ENCODE assay signal across 8 mouse cellular contexts in the genomic region with DNA sequence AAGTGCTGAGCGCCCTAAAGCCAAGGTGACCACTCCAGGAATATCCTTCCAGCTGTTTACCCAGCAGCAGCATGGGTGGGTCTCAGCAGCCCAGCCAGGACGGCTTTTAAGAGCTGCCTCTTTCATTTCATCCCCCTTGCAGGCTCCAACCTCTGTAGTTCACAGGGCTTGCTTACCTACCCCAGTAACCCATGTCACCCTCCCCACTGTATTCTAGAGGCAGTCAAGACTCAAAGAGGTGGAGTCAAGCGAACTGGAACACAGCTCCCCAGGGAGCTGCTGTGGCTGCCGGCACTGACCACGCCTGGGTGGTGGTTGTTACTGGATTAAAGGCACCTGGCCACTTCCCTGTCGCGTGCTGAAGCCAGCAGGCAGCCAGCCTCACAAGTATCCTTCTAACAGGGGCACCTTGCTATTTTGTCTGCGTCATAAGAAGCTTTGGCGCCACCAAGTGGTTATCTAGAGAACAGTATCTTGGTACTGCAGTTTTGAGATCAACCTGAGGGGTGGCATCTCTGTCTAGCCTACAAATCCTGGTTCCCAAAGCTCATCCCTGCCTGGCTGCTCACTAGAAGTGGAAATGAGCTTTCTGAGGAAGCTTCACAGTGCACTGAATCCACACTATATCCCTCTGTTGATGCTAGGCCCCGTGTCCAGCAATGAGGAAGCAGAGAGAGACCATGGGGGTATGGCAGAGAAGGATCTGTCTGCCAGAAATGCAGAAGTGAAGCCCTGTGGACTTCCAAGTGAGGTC. TPM values are rescaled to one million over a fixed set of nuclear protein-coding genes. Genes with fewer than 3 reads are reported as not detected.
A peak's percentile ranks its signal among the peaks of the same experiment; 100 is the strongest.
DNase-seq lines count a peak whose midpoint lies in the region; ATAC-seq and TF ChIP-seq lines count a peak whose summit lies in the region.

No protein-coding gene starts in this region.

- H3K4me3 ChIP-seq in bone marrow macrophage, adult 2 months (ENCODE audit: insufficient read depth, low read length), result no peak overlapping the region
- H3K4me3 ChIP-seq in embryonic fibroblast, embryonic 13.5 days (ENCODE audit: insufficient read depth, low read length), result no peak overlapping the region
- H3K4me3 ChIP-seq in heart, embryonic 14.5 days (ENCODE audit: control insufficient read depth in 1 of 2, insufficient read depth in 1 of 2, low read depth in 1 of 2, low read length in 2 of 2), result no peak overlapping the region

- H3K27me3 ChIP-seq in heart, embryonic 14.5 days (ENCODE audit: control insufficient read depth, insufficient read depth, low read length), result no peaks in the 10 kb centered on the region

- H3K9ac ChIP-seq in heart, embryonic 14.5 days (ENCODE audit: low read length), result no peak overlapping the region

- TF ChIP-seq POLR2A in bone marrow macrophage, adult 2 months (IDR thresholded peaks at IDR 0.05; ENCODE audit: borderline replicate concordance, low read depth, low read length), result no peak
- no peak for TF ChIP-seq POLR2A in embryonic fibroblast, embryonic 13.5 days (IDR thresholded peaks at IDR 0.05; ENCODE audit: low read depth, low read length)

- peaks cover 18% of the 10 kb centered on the region for H3K4me1 ChIP-seq in bone marrow macrophage, adult 2 months (ENCODE audit: control insufficient read depth, insufficient read depth, low read length)
- H3K4me1 ChIP-seq in embryonic fibroblast, embryonic 13.5 days (ENCODE audit: control insufficient read depth, insufficient read depth, low read length), result no peaks in the 10 kb centered on the region
- peaks cover 10 to 16% of the 10 kb centered on the region in 2 experiments for H3K4me1 ChIP-seq in heart, embryonic 14.5 days (ENCODE audit: control insufficient read depth in 2 of 2, insufficient read depth in 2 of 2, low read length in 2 of 2)

- peak; percentile 86 for DNase-seq in CD4-positive, CD25-positive, alpha-beta regulatory T cell, adult 2 months (ENCODE audit: low read depth, low spot score)
- DNase-seq in kidney, postnatal 14 days, result peak; percentile 88
- peak; percentile 83 to 87 for DNase-seq in lung, adult 18-20 months
- DNase-seq in testis, postnatal 14 days (ENCODE audit: low spot score), result peak; percentile 75

- H3K27ac ChIP-seq in bone marrow macrophage, adult 2 months (ENCODE audit: insufficient read depth, low read depth, low read length), result 0 out of 2 replicates have a peak overlapping the region, but pooled peaks have one; percentile 13
- no peak overlapping the region for H3K27ac ChIP-seq in embryonic fibroblast, embryonic 13.5 days (ENCODE audit: insufficient read depth, low read length)
- no peak overlapping the region for H3K27ac ChIP-seq in heart, embryonic 14.5 days (replicated peaks in 1 of 2; ENCODE audit: control insufficient read depth in 1 of 2, insufficient read depth in 1 of 2, low read depth in 2 of 2, low read length in 2 of 2)

- no peak overlapping the region for H3K4me2 ChIP-seq in heart, embryonic 14.5 days (ENCODE audit: low read length)

- 0 out of 2 replicates have a peak, but pooled peaks have one; percentile 37 for ATAC-seq in heart, embryonic 14.5 days (ENCODE audit: insufficient number of reproducible peaks, insufficient read depth, low FRiP score, low read depth)
- ATAC-seq in neutrophil, adult 5-6 weeks (ENCODE audit: extremely low read depth, insufficient number of reproducible peaks, low FRiP score, poor library complexity, severe bottlenecking), result peak; percentile 78

- TF ChIP-seq CTCF in bone marrow macrophage, adult 2 months (IDR thresholded peaks at IDR 0.05; ENCODE audit: low read depth, low read length), result peak; percentile 98
- TF ChIP-seq CTCF in embryonic fibroblast, embryonic 13.5 days (IDR thresholded peaks at IDR 0.05; ENCODE audit: borderline replicate concordance, insufficient read depth, low read length), result 0 out of 2 replicates have a peak, but pooled peaks have one; percentile 11

- H3K9me3 ChIP-seq in heart, embryonic 14.5 days (ENCODE audit: control insufficient read depth, low read length), result no peaks in the 10 kb centered on the region

- 14% methylated on average over 10 of the region's 10 CpGs for WGBS in heart, embryonic 14.5 days

- no peaks in the 10 kb centered on the region for H3K36me3 ChIP-seq in heart, embryonic 14.5 days (ENCODE audit: control insufficient read depth, insufficient read depth, low read length)

RNA-seq across cellular contexts. Expression of gene Txnrd3, which starts 11.8 kb away (rescaled TPM):
- 2.1 TPM in 2 replicates for polyA plus RNA-seq in bone marrow macrophage, adult 2 months (2012; ENCODE audit: insufficient read depth, insufficient read length, missing spikeins)
- 5.5 and 6.0 TPM in 2 replicates for polyA plus RNA-seq in embryonic fibroblast, embryonic 13.5 days (2011; ENCODE audit: insufficient read length, low read depth, missing spikeins)
- polyA plus RNA-seq in heart, embryonic 14.5 days (2014; fragmentation: Nextera tagmentation; extraction: Ambion mirVana), result 14.3 and 15.4 TPM in 2 replicates
- 3.5 and 5.5 TPM in 2 replicates for total RNA-seq in neutrophil, adult 5-6 weeks (2017)

RNA-seq across cellular contexts. Expression of gene Chchd6, which starts 36.5 kb away (rescaled TPM):
- polyA plus RNA-seq in bone marrow macrophage, adult 2 months (2012; ENCODE audit: insufficient read depth, insufficient read length, missing spikeins), result 6.9 and 9.2 TPM in 2 replicates
- 11.6 and 14.4 TPM in 2 replicates for polyA plus RNA-seq in embryonic fibroblast, embryonic 13.5 days (2011; ENCODE audit: insufficient read length, low read depth, missing spikeins)
- 56.1 and 56.5 TPM in 2 replicates for polyA plus RNA-seq in heart, embryonic 14.5 days (2014; fragmentation: Nextera tagmentation; extraction: Ambion mirVana)
- total RNA-seq in neutrophil, adult 5-6 weeks (2017), result 0.58 and 1.6 TPM in 2 replicates
